In the genomic region with DNA sequence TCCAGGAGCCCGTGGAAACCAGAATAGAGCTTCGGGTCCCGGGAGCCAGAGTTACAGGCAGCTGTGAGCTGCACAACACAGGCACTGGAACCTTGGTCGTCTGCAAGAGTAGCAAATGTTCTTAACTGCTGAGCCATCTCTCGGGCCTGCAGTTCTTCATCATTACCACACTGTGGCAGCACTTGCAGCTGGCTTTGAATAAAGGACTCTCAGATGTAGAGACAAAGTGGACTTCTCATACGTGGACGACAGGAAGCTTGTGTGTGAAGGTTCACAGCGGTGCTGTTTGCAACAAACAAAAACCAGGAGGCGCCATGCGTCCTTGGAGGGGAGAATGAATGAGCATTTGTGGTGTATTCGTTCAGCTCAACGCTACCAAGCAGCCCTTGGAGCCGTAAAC, we compare ENCODE assay signal across 8 mouse cellular contexts. TPM values are rescaled to one million over a fixed set of nuclear protein-coding genes. Genes with fewer than 3 reads are reported as not detected.
DNase-seq lines count a peak whose midpoint lies in the region; ATAC-seq and TF ChIP-seq lines count a peak whose summit lies in the region.

No protein-coding gene starts in this region.

- H3K9me3 ChIP-seq in heart, postnatal 0 days (replicated peaks; ENCODE audit: control insufficient read depth, low read length): no peaks in the 10 kb centered on the region

- H3K9ac ChIP-seq in heart, postnatal 0 days (replicated peaks; ENCODE audit: low read depth, low read length): no peak overlapping the region

- no peaks in the 10 kb centered on the region for H3K36me3 ChIP-seq in heart, postnatal 0 days (replicated peaks; ENCODE audit: control insufficient read depth, insufficient read depth, low read length)

- TF ChIP-seq CTCF in heart, postnatal 0 days (IDR thresholded peaks at IDR 0.05; ENCODE audit: low read depth): peak; percentile 80
- peak; percentile 74 for TF ChIP-seq CTCF in bone marrow, adult 2 months (IDR thresholded peaks at IDR 0.05; ENCODE audit: control insufficient read depth, insufficient read depth, low read length)

- intact Hi-C loops in heart, postnatal 25 days (cut with DNase I): loop anchor here (5.0 kb wide), 2 partner anchors 101 to 191 kb away; no protein-coding TSS in a partner anchor

- DNase-seq in heart, postnatal 0 days (ENCODE audit: low spot score): peak; percentile 31
- DNase-seq in heart, postnatal 25 days (ENCODE audit: low spot score): no peak
- peak; percentile 27 for DNase-seq in fibroblast of lung, adult 2 months (ENCODE audit: low read depth)
- peak; percentile 48 for DNase-seq in layer of hippocampus, adult 9-11 months
- peak; percentile 43 for DNase-seq in telencephalon, adult 2 months (ENCODE audit: low read depth, low spot score)

- H3K4me3 ChIP-seq in heart, postnatal 0 days (ENCODE audit: low read depth, low read length): no peak overlapping the region
- H3K4me3 ChIP-seq in bone marrow, adult 2 months (replicated peaks; ENCODE audit: control insufficient read depth, low read depth, low read length): no peak overlapping the region

- TF ChIP-seq EP300 in heart, postnatal 0 days (IDR thresholded peaks at IDR 0.05; ENCODE audit: low read depth): no peak

- peaks cover 19% of the 10 kb centered on the region for H3K27me3 ChIP-seq in heart, postnatal 0 days (ENCODE audit: control insufficient read depth, insufficient read depth, low read length)

- no peak for ATAC-seq in heart, postnatal 0 days (ENCODE audit: insufficient read depth, low read depth)
- peak; percentile 45 for ATAC-seq in CD4-positive, CD25-positive, alpha-beta regulatory T cell, adult 4 months
- ATAC-seq in megakaryocyte-erythroid progenitor cell, adult 5-6 weeks (replicated peaks; ENCODE audit: low FRiP score, low TSS enrichment, poor library complexity, severe bottlenecking): peak; percentile 69; the same call in 1 of the 2 replicates

- no peak overlapping the region for H3K4me2 ChIP-seq in heart, postnatal 0 days (ENCODE audit: low read depth, low read length)

- H3K4me1 ChIP-seq in heart, postnatal 0 days (ENCODE audit: control insufficient read depth, insufficient read depth): no peaks in the 10 kb centered on the region
- H3K4me1 ChIP-seq in bone marrow, adult 2 months (ENCODE audit: control insufficient read depth, insufficient read depth, low read length): peaks cover 3% of the 10 kb centered on the region; the same call in 1 of the 2 replicates

- 31% methylated on average over 13 of the region's 13 CpGs for WGBS in heart, postnatal 0 days
- 20% methylated on average over 13 of the region's 13 CpGs for WGBS in bone marrow, adult 2 months

- H3K27ac ChIP-seq in heart, postnatal 0 days (ENCODE audit: low read depth): no peak overlapping the region
- H3K27ac ChIP-seq in bone marrow, adult 2 months (ENCODE audit: control insufficient read depth, insufficient read depth, low read depth, low read length, poor library complexity): no peak overlapping the region

- no peak for TF ChIP-seq POLR2A in bone marrow, adult 2 months (IDR thresholded peaks at IDR 0.05; ENCODE audit: borderline replicate concordance, control insufficient read depth, low read depth, low read length)

RNA-seq across cellular contexts. Expression of gene Rab37, which starts 10.3 kb away (rescaled TPM):
- total RNA-seq in heart, postnatal 0 days (2014; rRNA removed; ENCODE audit: low replicate concordance): 0.04 and 2.0 TPM in 2 replicates
- 1.1 and 1.3 TPM in 2 replicates for polyA plus RNA-seq in heart, postnatal 0 days (2015; fragmentation: Nextera tagmentation; extraction: Ambion mirVana)
- under 1 TPM; 0.67 to 0.75 TPM for total RNA-seq in heart, postnatal 25 days (2021)
- 100 to 1,000 TPM; 156 to 274 TPM for polyA plus RNA-seq in CD4-positive, CD25-positive, alpha-beta regulatory T cell, adult 4 months (2017; shearing (Covaris generic))
- polyA plus RNA-seq in bone marrow, adult 2 months (2011; ENCODE audit: insufficient read depth, insufficient read length, low replicate concordance, missing spikeins): 5.3 and 11.6 TPM in 2 replicates
- total RNA-seq in megakaryocyte-erythroid progenitor cell, adult 5-6 weeks (2014; fragmentation: Nextera tagmentation): 24.4 and 34.3 TPM in 2 replicates
- total RNA-seq in megakaryocyte-erythroid progenitor cell, adult 5-6 weeks (2017): 23.5 and 74.4 TPM in 2 replicates

RNA-seq across cellular contexts. Expression of gene Cd300e, which starts 18.9 kb away (rescaled TPM):
- not detected in 2 replicates for total RNA-seq in heart, postnatal 0 days (2014; rRNA removed; ENCODE audit: low replicate concordance)
- polyA plus RNA-seq in heart, postnatal 0 days (2015; fragmentation: Nextera tagmentation; extraction: Ambion mirVana): 0.07 TPM in 1 of 2 replicates, not detected in the other
- total RNA-seq in heart, postnatal 25 days (2021): under 1 TPM; 0.28 to 0.42 TPM
- under 1 TPM in 1 of 2 experiments, not detected in 1; 0.29 TPM for polyA plus RNA-seq in CD4-positive, CD25-positive, alpha-beta regulatory T cell, adult 4 months (2017; shearing (Covaris generic))
- polyA plus RNA-seq in bone marrow, adult 2 months (2011; ENCODE audit: insufficient read depth, insufficient read length, low replicate concordance, missing spikeins): not detected in 2 replicates
- total RNA-seq in megakaryocyte-erythroid progenitor cell, adult 5-6 weeks (2014; fragmentation: Nextera tagmentation): not detected in 2 replicates
- total RNA-seq in megakaryocyte-erythroid progenitor cell, adult 5-6 weeks (2017): not detected in 2 replicates

RNA-seq across cellular contexts. Expression of gene Cd300ld3, which starts 32.7 kb away (rescaled TPM):
- not detected in 2 replicates for total RNA-seq in heart, postnatal 0 days (2014; rRNA removed; ENCODE audit: low replicate concordance)
- polyA plus RNA-seq in heart, postnatal 0 days (2015; fragmentation: Nextera tagmentation; extraction: Ambion mirVana): not detected in 2 replicates
- 1 to 10 TPM; 9.0 to 9.7 TPM for total RNA-seq in heart, postnatal 25 days (2021)
- not detected for polyA plus RNA-seq in CD4-positive, CD25-positive, alpha-beta regulatory T cell, adult 4 months (2017; shearing (Covaris generic))
- 1.8 and 3.9 TPM in 2 replicates for polyA plus RNA-seq in bone marrow, adult 2 months (2011; ENCODE audit: insufficient read depth, insufficient read length, low replicate concordance, missing spikeins)
- total RNA-seq in megakaryocyte-erythroid progenitor cell, adult 5-6 weeks (2014; fragmentation: Nextera tagmentation): not detected in 2 replicates
- total RNA-seq in megakaryocyte-erythroid progenitor cell, adult 5-6 weeks (2017): 1.3 TPM in 1 of 2 replicates, not detected in the other

RNA-seq across cellular contexts. Expression of gene Cd300ld5, which starts 43.3 kb away (rescaled TPM):
- not detected in 2 replicates for total RNA-seq in heart, postnatal 0 days (2014; rRNA removed; ENCODE audit: low replicate concordance)
- not detected in 2 replicates for polyA plus RNA-seq in heart, postnatal 0 days (2015; fragmentation: Nextera tagmentation; extraction: Ambion mirVana)
- 1 to 10 TPM; 1.2 to 1.9 TPM for total RNA-seq in heart, postnatal 25 days (2021)
- not detected for polyA plus RNA-seq in CD4-positive, CD25-positive, alpha-beta regulatory T cell, adult 4 months (2017; shearing (Covaris generic))
- 1.8 TPM in 1 of 2 replicates, not detected in the other for polyA plus RNA-seq in bone marrow, adult 2 months (2011; ENCODE audit: insufficient read depth, insufficient read length, low replicate concordance, missing spikeins)
- total RNA-seq in megakaryocyte-erythroid progenitor cell, adult 5-6 weeks (2014; fragmentation: Nextera tagmentation): not detected in 2 replicates
- total RNA-seq in megakaryocyte-erythroid progenitor cell, adult 5-6 weeks (2017): 1.3 TPM in 1 of 2 replicates, not detected in the other

RNA-seq across cellular contexts. Expression of gene Cd300lf, which starts 52.9 kb away (rescaled TPM):
- 0.15 and 3.3 TPM in 2 replicates for total RNA-seq in heart, postnatal 0 days (2014; rRNA removed; ENCODE audit: low replicate concordance)
- polyA plus RNA-seq in heart, postnatal 0 days (2015; fragmentation: Nextera tagmentation; extraction: Ambion mirVana): 0.63 and 0.96 TPM in 2 replicates
- under 1 TPM in 1 of 2 experiments, not detected in 1; 0.28 TPM for total RNA-seq in heart, postnatal 25 days (2021)
- 1 to 10 TPM in 1 of 2 experiments, under 1 TPM in 1; 0.51 to 1.0 TPM for polyA plus RNA-seq in CD4-positive, CD25-positive, alpha-beta regulatory T cell, adult 4 months (2017; shearing (Covaris generic))
- 39.9 and 79.7 TPM in 2 replicates for polyA plus RNA-seq in bone marrow, adult 2 months (2011; ENCODE audit: insufficient read depth, insufficient read length, low replicate concordance, missing spikeins)
- total RNA-seq in megakaryocyte-erythroid progenitor cell, adult 5-6 weeks (2014; fragmentation: Nextera tagmentation): 2.1 TPM in 1 of 2 replicates, not detected in the other
- 1.0 and 3.4 TPM in 2 replicates for total RNA-seq in megakaryocyte-erythroid progenitor cell, adult 5-6 weeks (2017)
